Mouse (Mus musculus): ENCODE data around the gene Zc3h7a. TPM values are rescaled to one million over a fixed set of nuclear protein-coding genes. Genes with fewer than 3 reads are reported as not detected.
A peak's percentile ranks its signal among the peaks of the same experiment; 100 is the strongest.

Zc3h7a gene
- polyA plus RNA-seq, 1 experiment from 2014 or later: 103 TPM

GRCm38 (mm10) chr16:11090836-11091570, 85.2 kb downstream of the Zc3h7a start:
- H3K27me3 ChIP-seq: no peaks in the 10 kb centered on the region
- no peak overlapping the region for H3K4me2 ChIP-seq (replicated peaks)
- 86% methylated on average over 10 of the region's 10 CpGs for WGBS
- peaks cover 54% of the 10 kb centered on the region for H3K36me3 ChIP-seq
- no peak overlapping the region for H3K27ac ChIP-seq (replicated peaks)
- no peak for ATAC-seq (ENCODE audit: low FRiP score, low read depth)
- no peak overlapping the region for H3K4me3 ChIP-seq
- no peak overlapping the region for H3K9ac ChIP-seq (replicated peaks)
- H3K9me3 ChIP-seq: no peaks in the 10 kb centered on the region
- peaks cover 9% of the 10 kb centered on the region; the same call in 1 of the 2 replicates for H3K4me1 ChIP-seq

DNA sequence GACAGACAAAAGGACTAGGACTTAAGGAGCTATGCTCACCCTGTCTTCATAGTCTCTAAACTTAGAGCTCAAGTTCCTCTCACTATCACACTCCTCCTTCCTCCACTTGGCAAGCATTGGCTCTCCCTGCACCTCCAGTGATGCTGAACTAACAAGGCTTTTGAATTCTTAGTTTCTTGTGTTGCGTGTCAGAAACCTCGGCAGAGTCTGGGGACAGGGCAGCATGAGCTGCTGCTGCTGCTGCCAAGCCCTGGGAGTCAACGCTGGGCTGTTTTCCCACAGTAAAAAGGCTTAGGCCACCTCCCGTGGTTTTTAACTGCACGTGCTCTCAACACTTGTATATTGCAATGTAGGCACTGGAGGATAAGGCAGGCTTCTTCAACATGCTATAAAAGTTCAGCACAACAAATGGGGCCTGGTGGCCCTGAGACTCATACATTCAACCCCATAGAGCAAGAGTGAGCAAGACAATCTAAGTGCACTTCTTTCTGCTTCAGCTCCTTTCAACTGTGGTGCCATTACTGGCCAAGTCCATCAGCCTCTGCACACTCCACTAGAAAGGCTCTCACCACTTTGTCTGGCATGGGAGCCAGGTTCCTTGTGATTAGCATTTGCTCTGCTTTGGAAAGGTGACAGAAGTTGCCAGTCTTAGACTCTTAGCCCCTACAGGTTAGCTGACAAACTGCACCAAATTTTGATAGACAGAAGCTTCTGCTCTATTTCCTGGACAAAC, 89.2 kb downstream of the Zc3h7a start:
- no peak overlapping the region for H3K9ac ChIP-seq (replicated peaks)
- H3K4me1 ChIP-seq: peaks cover 9% of the 10 kb centered on the region; the same call in 1 of the 2 replicates
- H3K9me3 ChIP-seq: no peaks in the 10 kb centered on the region
- 0 out of 2 replicates have a peak overlapping the region, but pooled peaks have one; percentile 26 for H3K27ac ChIP-seq (replicated peaks)
- no peak overlapping the region for H3K4me2 ChIP-seq (replicated peaks)
- ATAC-seq (ENCODE audit: low FRiP score, low read depth): no peak
- H3K36me3 ChIP-seq: peaks cover 84% of the 10 kb centered on the region
- WGBS: 55% methylated on average over 5 of the region's 5 CpGs
- no peaks in the 10 kb centered on the region for H3K27me3 ChIP-seq
- no peak overlapping the region for H3K4me3 ChIP-seq

Small RNA genes lying within 50 kb of the gene (microRNA-seq; reads per million reads assigned to microRNA genes)
- 123 reads per million, percentile 54 among the genes with 10 or more reads in this experiment for gene Gm23935

Other genes with a start within 250 kb of the Zc3h7a start
- 106 and 113 TPM in 2 replicates for gene Snn, start 115.4 kb downstream of the Zc3h7a start, polyA plus RNA-seq (2016; fragmentation: Nextera tagmentation; extraction: Ambion mirVana)
- gene Litaf, start 110.2 kb downstream of the Zc3h7a start, polyA plus RNA-seq (2016; fragmentation: Nextera tagmentation; extraction: Ambion mirVana): 39.5 and 42.4 TPM in 2 replicates
- 30.5 and 31.5 TPM in 2 replicates for gene Txndc11, start 41.7 kb downstream of the Zc3h7a start, polyA plus RNA-seq (2016; fragmentation: Nextera tagmentation; extraction: Ambion mirVana)
- 205 and 209 TPM in 2 replicates for gene Rsl1d1, start 26.9 kb upstream of the Zc3h7a start, polyA plus RNA-seq (2016; fragmentation: Nextera tagmentation; extraction: Ambion mirVana)
- gene Gspt1, start 77.9 kb upstream of the Zc3h7a start, polyA plus RNA-seq (2016; fragmentation: Nextera tagmentation; extraction: Ambion mirVana): 92.9 and 106 TPM in 2 replicates
- gene Tnfrsf17, start 137.4 kb upstream of the Zc3h7a start, polyA plus RNA-seq (2016; fragmentation: Nextera tagmentation; extraction: Ambion mirVana): not detected in 2 replicates
- gene Snx29, start 146.5 kb upstream of the Zc3h7a start, polyA plus RNA-seq (2016; fragmentation: Nextera tagmentation; extraction: Ambion mirVana): 19.6 and 19.9 TPM in 2 replicates

Measured in midbrain, embryonic 12.5 days (tissue).